Mouse (Mus musculus) inflammation-experienced regulatory T-cells, adult 6 months (primary cell): ENCODE data around the gene Utp4. TPM values are rescaled to one million over a fixed set of nuclear protein-coding genes. Genes with fewer than 3 reads are reported as not detected.
"Not testable (repeated sequence)": the region's sequence is repeated elsewhere in the genome, so short reads cannot be mapped to it uniquely, and the experiment has no call there.

Source experiments
- ATAC-seq: one replicate; pipeline ENCODE4 v1.8.0; 2017
- polyA plus RNA-seq, 3 experiments: library from polyadenylated mRNA; unstranded; fragments of 100-300 nt; shearing (Covaris generic); gene quantifications; one replicate each; pipeline ENCODE4 v1.2.1; 2017

Utp4 gene
- polyA plus RNA-seq, 3 experiments from 2014 or later, result 42.0 to 52.6 (median 48.3) TPM

DNA sequence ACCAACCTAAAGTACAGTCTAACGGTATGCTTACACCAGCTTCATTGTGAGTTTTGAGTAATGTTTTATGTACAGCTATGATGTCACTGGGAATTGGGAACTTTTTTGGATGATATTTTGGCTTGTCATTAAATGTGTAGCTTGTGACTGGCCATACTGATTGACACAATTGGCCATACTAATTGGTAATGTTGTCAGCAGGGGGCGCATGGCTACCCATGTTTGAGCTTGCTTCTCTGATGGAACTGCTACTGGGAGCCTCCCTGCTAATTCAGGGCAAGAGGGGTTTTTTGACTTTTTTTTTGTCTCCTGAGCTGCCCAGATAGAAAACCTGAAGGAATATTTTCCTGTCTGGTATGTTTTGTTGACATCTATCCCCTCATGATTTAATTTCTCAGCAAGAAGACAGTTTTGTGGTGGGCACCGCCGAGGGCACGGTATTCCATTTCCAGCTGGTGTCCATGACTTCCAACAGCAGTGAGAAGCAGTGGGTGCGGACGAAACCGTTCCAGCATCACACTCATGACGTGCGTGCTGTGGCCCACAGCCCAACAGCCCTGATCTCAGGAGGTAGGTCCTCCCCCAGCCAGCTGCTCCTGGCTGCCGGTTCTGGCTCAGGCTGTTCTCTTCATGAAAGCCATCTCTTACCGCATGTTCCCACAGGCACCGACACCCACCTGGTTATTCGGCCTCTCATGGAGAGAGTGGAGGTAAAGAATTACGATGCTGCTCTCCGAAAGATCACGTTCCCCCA, 12.5 kb downstream of the Utp4 start:
- no peak for ATAC-seq

- ATAC-seq, result no peak
Observed at GRCm38 (mm10) chr8:106906635-106907034, 13.2 kb downstream of the Utp4 start.

DNA sequence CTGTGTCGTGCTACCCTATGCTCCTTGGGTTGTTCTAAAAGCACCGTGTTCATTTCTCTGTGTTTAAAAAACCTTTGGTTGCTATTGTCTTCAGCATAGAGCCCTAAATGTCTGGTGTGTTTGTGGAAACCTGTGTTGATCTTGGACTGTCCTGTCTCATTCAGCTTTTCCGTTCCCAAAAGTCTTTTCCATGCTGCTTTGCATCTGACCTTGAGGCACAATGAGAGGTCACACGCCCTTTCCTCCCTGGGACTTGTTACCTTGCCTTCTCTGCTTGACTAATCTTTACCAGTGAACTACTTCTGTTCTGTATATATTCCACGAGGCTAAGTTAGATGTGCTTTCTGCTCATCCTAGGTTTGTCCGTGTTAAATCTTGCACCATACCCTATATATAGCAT, 14.0 kb downstream of the Utp4 start:
- no peak for ATAC-seq

DNA sequence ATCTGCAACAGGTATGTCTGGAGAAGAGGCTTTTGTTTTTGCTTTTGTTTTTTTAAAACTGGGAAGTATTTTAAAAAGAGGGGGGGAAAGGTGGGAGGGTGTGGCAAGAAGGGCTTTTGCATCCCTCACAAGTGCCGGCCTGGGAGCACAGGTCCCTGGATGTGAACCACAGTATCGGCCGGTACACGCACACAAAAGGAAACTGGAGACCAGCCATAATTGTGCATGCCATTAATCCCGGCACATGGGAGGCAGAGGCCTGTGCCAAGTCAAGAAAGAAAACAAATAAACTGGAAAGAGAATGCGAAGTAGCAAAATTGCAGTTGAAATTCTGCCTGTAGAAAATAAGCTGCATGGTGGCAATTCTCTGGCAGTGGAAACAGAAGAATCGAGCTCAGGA, 14.9 kb downstream of the Utp4 start:
- no peak for ATAC-seq

- no peak for ATAC-seq
Observed at GRCm38 (mm10) chr8:106913631-106914030, 20.2 kb downstream of the Utp4 start.

- ATAC-seq, result no peak
Observed at GRCm38 (mm10) chr8:106919721-106920394, 26.4 kb downstream of the Utp4 start.

- ATAC-seq, result no peak
Observed at GRCm38 (mm10) chr8:106920395-106920741, 26.9 kb downstream of the Utp4 start.

DNA sequence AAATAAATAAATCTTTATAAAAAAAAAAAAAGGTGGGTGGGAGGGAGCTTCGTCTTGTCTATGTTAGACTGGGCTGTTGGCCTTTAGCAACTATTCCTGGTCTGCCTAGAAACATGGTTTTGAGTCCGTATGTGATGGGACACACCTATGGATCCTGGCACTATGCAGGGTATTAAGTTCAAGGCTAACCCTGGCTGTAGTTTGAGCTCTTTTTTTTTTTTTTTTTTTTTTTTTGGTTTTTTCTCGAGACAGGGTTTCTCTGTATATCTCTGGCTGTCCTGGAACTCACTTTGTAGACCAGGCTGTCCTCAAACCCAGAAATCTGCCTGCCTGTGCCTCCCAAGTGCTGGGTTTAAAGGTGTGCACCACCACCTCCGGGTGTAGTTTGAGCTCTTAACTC, 30.6 kb downstream of the Utp4 start:
- ATAC-seq, result no peak

DNA sequence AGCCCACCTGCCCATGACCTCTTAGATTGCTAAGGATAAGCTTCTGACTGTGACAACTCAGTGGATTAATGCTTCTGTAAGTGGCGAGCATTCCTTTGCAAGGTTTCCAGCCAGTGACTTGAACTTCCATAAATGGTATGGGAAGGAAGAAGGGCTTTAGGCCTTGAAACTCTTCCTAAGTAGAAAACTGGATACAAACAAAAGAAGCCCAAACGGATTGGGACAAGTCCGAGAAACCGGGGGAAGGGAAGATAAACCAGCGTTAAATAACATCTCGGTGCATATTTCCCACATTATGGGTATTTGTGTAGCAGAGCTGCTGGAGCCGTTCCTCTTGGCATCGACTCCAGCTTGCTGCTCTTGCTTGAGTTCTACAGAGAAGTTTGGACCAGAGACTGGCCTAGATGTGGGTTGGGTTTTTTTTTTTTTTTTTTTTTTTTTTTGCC, 31.5 kb downstream of the Utp4 start:
- ATAC-seq, result no peak

- no peak for ATAC-seq
Observed at GRCm38 (mm10) chr8:106925446-106925845, 32.0 kb downstream of the Utp4 start.

- ATAC-seq, result peak; percentile 72
Observed at GRCm38 (mm10) chr8:106927247-106927646, 33.8 kb downstream of the Utp4 start.

GRCm38 (mm10) chr8:106928182-106928581, 34.7 kb downstream of the Utp4 start:
- ATAC-seq, result not testable (repeated sequence)

DNA sequence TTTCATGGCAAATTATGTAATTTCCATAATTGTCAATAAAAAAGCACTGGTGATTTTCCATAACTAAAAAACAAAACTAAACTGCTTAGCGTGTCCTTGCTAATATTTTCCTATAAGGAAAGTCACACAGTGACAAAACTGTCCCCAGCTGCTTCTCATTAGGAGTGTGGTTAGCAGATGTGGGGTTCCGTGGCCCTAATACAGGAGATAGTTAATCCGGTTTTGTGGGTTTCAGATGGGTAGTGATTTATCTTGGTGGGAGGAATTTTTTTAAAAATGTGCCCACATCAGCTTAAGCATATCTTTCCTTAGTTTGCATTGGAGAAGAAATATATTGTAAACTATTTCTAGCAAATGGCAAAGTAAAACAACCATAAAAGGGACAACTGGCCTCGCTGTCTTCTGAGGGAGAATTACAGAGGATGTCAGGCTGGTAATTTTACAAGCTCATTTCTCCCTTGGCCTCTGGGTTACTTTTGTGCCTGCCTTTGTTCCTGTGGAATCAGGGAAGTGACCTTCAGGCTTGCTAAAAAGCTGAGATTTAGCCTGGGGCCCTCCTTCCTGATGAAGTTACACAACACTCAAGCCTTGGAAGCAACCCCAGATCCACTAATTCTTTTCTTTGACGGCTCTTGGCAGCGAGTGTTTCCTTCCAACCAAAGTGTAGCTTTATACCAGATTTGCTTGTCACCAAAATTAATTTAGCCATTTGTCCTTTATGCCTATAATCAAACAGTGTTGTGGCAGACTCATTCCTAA, 35.9 kb downstream of the Utp4 start:
- ATAC-seq, result no peak

DNA sequence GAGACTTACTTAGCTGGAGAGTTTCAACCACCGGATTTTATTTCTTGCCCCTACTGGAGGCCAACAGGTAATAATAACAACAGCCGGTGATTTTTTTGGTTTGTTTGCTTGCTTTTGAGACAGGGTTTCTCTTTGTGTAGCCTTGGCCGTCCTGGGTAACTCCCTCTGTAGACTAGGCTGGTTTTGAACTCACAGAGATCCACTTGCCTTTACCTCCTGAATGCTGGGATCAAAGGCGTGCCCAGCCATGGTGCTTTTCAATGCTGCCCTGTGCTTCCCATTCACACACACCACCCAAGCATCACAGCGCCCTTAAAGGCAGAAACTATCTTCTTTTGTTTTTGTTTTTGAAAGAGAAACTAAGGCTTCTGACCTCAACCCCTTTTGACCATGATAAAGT, 36.5 kb downstream of the Utp4 start:
- ATAC-seq, result no peak

DNA sequence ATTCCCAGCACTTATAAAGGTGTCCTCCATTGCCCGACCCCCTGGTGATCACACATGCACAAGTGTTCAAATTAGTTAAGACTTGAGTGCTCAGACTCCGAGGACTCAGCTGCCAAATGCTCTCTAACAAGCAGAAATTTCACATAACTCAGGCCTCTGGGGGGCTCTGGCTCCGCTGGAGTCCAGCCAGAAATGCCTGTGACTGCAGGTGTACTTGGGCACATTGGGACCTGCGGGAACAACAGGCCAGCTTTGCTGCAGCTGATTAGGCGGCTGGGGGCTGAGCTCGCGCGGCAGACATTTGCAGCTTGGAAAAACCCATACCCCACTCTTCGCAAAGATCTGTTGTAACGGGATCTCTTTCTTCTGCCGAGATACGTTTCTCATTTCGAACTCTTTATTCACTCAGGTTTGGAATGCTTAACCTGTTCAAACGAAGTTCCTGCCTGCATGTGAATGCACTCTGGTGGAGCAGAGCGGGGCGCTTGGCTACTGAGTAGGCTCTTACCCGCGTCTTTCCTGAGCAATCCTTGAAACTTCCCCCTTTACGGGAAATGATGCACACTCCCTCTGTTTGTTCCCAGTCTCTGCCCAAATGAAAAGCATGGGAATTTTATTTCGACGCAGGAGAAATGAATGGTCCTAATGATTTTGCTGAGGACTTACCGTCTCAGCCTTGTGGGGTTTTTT, 39.1 kb downstream of the Utp4 start:
- ATAC-seq, result no peak

DNA sequence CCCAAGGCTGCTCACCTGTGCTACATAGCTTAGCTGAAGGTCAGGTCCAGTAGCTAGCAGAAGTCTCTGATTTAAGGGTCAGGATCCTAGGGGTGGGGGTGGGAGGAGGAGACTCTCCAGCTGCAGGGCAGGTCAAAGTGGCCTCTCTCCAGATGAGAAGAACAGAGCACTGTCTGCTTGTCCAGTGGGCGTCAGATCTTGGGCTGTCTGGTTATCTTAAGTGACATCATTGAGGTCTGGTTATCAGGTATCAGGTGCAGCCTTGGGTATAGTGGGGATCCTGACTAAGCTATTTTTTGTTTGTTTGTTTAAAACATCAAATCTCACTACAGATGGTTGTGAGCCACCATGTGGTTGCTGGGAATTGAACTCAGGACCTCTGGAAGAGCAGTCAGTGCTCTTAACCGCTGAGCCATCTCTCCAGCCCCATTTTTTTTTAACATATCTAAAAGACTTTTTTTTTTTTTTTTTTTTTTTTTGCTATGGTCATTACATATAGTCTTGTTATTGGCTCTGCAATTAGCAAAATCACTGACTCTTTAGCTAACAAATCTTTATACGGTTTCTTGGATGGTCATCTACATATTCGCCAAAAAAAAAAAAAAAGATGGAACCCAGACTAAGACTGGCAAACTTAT, 40.2 kb downstream of the Utp4 start:
- no peak for ATAC-seq

GRCm38 (mm10) chr8:106934226-106934977, 41.0 kb downstream of the Utp4 start:
- no peak for ATAC-seq

- ATAC-seq, result peak; percentile 79
Observed at GRCm38 (mm10) chr8:106935324-106935869, 42.0 kb downstream of the Utp4 start, which contains the start of gene Sntb2. Sntb2 (plus strand) TSS chr8:106935750.

DNA sequence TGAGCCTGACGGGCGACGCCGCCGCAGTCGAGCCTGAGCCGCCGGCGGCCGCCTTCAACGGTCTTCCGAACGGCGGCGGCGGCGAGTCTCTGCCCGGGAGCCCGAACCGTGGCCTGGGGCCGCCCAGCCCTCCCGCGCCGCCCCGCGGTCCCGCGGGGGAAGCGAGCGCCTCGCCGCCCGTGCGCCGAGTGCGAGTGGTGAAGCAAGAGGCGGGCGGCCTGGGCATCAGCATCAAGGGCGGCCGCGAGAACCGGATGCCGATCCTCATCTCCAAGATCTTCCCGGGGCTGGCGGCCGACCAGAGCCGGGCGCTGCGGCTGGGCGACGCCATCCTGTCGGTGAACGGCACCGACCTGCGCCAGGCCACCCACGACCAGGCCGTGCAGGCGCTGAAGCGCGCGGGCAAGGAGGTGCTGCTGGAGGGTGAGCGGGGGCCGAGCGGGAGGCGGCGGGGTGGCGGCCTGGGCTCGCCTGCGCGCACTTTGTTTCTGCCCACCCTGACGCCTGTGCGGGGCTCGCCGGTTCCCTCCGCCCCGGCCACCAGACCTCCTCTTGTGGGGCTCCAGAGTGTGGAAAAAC, 42.6 kb downstream of the Utp4 start:
- peak; percentile 29 for ATAC-seq

- peak; percentile 15 for ATAC-seq
Observed at GRCm38 (mm10) chr8:106936478-106937051, 43.1 kb downstream of the Utp4 start.
